Mouse (Mus musculus) olfactory bulb, adult 2 months (tissue): ENCODE measurements around the gene Olfr1338.

Source experiments
- CTCF ChIP-seq: fragments of 200-500 bp; IDR thresholded peaks from 2 replicates; pipeline ENCODE4 v1.5.1; 2012; ENCODE audit warnings: low read depth, mild to moderate bottlenecking, low read length, moderate library complexity; ENCODE audit not compliant: insufficient read depth
- POLR2A ChIP-seq: fragments of 200-500 bp; IDR thresholded peaks from 2 replicates; pipeline ENCODE4 v1.6.1; 2012; ENCODE audit warnings: mild to moderate bottlenecking, low read depth, low read length, moderate library complexity; ENCODE audit not compliant: insufficient read depth

- TF ChIP-seq POLR2A (no peak), CTCF (no peak)
Measured at GRCm38 (mm10) chr4:118740988-118741698, 17.4 kb downstream of the Olfr1338 start.
